Mouse (Mus musculus) T-helper 1 cell (primary cell): ENCODE measurements at regions not wholly inside any gene's neighbourhood (a gene's known extent, or its start where the extent isn't known, plus 50 kb on each side); places are given as distances from the start of the nearest gene placed in this dataset.

ENCODE experiments used
- in situ Hi-C: fragments of 300-600 bp; cut with MboI, MseI; formaldehyde crosslinking; loops from one replicate; pipeline ENCODE4 v1.15.1; 2025; ENCODE audit warnings: high pct_unique_total_duplicates

DNA sequence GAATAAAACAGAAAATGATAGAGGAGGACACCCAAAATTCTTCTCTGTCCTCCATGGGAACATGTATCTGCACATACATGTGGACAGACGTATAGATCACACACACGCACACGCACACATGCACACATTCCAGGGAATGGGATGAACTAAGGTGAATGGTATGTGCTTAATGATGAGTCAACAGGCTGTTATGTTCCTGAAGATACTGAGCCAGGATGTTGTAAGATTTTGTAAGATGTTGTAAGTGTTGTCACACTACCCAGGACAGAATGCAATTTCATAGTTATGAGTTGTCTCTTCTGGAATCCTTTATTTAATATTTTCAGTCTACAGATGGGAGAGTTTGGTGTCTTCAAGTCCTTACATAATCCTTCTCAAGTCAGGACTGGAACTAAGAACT lies 447.5 kb downstream of the Gsdmc2 start:
- in situ Hi-C loops: loop anchor here (10.0 kb wide), 1 partner anchor 57 kb away; no protein-coding TSS in a partner anchor

DNA sequence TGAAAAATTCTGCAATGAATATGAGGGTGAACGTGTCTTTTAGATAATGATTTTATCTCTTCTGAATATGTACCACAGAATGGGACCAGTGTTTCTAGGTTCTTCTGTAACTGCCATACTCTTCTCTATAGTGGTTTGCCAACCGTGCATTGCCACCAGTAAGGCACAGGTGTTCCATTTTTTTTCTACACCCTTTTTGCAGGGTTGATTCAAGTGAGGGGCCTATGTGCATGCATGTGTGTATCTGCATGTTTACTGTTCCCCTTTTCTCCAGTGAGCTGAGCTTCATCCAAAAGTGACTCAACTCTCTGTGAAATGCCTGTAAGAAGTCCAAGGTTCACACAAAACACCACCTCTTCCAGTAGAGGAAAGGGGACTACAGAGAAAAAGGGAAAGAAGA lies 467.7 kb downstream of the Gsdmc2 start:
- in situ Hi-C loops: no loop called here

DNA sequence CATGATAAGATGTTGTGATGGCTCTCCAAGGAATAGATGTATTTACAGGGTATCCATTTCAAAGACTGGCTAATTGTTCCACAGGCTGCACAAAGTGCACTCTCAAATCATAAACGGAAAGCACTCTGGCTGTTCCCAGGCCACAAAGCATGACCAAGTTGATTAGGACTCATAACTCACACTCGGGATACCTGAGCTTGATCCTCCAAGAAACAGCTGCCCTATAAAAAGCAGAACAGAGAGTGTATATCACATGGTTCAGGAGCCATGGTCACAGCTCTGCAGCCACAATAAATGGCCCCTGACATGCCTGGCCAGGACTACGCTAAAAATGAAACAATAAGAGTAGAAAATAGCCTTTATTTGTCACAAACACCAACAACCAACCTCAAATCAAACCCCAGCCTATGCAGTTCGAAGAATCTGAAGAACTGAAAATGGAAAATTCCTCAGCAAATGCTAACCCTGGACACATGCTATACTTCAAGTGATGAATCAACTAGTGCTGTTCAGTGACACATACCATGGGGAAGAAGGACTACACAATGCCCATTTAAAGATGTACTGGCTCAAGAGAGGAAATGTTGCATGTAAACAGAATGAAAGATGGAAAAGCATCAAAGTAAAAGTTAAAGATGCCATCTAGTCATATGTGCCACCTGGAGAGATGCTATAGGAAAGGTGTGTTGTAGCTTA lies 473.5 kb downstream of the Gsdmc2 start:
- in situ Hi-C loops: no loop called here

DNA sequence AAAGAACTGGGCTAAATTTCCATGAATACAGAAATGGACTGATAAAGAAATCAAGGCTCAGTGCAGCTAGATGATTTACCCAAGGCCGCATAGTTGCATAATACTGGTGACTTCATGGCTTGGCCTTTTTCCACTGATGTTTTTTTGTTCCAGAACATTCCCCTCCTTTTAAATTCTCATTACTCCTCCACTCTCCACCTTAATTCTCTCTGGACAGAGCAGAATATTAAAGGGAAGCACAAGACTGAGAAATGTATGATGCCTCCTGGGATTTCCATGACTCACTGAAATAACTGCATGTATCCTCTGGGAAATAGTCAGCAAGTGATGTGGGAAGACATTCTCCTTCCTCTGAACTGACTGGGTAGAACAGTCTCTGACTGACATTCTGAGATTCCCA lies 480.5 kb downstream of the Gsdmc2 start:
- in situ Hi-C loops: no loop called here

DNA sequence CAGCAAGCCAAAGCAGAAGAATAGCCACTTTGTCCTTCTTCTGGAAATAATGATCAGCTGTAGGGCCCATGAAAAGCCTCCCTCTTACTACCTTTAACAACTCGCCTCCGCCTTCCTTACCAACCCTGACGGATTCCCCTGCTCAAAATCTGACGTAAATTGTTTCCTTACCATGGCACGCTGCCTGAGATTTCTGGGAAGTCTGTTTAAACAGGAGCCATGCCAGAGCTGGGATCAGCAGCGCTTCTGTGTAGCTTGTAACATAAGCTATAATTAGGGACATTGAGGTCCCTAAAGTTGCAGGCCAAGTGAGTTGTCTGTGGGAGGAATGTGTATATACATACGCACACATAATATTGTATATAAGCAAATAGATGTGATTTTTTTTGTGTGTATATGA lies 484.6 kb downstream of the Gsdmc2 start:
- in situ Hi-C loops: no loop called here

DNA sequence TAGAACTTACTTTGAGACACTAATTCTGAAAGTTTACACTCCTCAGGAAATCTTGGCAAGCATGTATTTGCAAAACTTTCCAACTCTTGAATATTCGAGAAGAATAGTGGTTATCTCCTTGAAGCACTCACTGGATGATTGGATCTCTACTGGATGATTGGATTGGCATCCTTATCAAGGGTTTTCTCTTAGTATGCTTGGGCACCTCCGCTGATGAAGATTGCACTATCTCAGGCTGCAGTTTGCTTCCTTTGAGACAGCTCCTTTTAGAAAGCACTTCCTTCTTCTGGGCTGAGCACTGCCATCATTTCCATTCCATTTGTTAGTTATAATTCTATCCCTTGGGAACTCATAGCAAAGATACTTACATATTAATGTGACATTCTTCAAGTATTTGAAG lies 503.2 kb downstream of the Gsdmc2 start:
- in situ Hi-C loops: no loop called here

DNA sequence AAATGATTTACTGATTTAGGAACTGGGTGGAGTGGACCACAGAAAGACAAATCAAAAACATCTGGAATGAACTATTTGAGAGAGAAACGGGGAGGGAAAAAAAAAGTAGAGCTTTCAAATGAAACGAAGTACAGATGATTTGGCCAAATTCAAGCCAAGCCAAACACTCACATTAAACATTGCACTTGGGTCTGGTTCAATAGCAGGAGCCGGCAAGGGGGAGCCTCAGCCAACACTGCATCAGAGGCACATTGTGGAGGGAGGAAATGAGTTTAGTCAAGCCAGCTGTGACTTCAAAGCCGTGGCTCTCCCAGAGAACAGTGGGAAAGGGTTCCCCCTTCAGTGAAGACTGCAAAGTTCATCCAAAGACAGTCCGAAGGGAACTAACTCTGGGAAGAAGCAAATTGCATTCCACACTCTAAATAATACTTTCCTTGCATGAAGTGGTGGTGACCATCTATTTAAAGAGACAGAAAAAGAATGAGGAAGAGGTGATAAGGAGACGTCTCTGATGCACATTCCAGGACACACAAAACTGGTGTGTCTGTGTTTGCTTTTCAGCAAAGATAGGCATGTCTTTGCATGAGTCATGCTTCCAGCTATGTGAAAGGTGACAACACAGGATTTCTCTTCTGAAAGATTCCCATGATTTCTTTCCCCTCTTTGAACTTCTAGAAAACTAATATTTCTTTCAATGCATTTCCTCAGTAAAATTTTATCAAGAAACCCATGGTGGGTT lies 504.5 kb downstream of the Gsdmc2 start:
- in situ Hi-C loops: no loop called here

DNA sequence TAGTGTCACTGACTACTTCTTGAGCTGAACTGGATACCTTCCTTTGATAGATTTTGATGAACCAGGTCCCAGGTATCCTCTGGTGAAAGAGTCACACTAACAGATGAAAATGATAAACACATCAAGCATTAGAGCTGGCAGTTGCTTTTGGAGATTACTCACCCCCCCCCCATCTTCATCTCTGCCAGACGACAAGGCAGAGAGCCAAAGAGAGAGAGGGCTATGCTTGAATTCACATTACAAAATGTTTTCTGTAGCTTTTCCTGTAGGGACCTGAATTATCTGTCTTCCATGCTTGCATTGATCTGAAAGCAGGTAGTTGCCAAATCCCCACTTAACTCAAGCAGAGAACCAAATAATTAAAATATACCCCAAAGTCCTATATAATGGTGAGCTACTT lies 525.3 kb downstream of the Gsdmc2 start:
- in situ Hi-C loops: no loop called here

DNA sequence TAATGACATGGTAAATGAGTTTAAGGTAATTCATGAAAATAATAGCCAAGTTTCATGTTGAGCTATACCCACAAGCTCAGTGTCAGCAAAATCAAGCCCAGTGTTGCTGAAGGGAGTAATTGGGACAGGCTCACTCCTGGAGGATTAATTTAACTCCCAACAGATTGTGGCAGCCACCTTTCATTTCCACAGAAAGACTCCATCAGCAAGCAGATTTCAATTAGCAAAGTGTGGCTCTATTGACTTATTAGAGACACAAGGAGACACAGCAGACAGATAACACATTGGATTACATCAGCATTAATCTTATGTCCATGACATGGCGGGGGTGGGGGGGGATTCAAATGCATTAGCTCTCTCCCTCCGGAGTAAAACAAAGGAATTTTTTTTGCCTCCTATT lies 534.6 kb downstream of the Gsdmc2 start:
- in situ Hi-C loops: no loop called here

DNA sequence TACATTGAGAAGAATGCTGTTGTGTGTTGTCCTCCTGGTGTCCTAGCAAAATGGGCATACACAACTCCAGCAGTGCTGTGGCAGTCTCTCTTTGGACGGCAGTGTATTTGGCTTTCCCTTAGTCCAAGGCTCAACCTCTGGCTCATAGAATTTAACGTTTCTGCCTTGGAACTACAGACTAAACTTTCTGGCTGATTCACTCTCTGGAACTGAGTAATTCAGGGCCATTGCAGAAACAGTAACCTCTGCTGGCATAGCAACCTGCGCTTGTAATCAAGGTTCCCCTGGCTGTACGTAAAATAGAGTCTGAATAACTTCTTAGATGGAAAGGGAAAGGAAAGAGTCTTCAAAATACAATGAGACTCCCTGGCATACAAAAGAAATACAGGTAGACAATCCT lies 545.7 kb downstream of the Gsdmc2 start:
- in situ Hi-C loops: no loop called here

DNA sequence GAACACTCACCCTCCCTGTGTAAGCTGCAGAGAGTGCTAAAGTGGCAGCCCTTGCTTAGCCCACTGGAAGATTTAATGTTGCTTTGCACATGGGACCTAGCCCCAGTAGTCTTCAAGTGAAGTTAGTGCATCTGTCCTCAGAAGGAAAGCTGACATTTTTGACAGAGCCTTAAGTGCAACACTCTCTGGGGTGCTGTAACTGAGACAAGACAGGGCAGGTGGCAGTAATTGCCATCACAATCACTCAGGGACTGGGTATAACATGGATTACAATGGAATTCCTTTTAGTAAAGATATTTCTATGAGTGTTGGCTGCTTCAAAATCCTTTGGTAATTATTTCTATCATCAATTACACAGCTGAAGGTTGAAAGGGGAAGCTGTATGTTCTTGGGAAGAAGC lies 556.4 kb downstream of the Gsdmc2 start:
- in situ Hi-C loops: no loop called here

DNA sequence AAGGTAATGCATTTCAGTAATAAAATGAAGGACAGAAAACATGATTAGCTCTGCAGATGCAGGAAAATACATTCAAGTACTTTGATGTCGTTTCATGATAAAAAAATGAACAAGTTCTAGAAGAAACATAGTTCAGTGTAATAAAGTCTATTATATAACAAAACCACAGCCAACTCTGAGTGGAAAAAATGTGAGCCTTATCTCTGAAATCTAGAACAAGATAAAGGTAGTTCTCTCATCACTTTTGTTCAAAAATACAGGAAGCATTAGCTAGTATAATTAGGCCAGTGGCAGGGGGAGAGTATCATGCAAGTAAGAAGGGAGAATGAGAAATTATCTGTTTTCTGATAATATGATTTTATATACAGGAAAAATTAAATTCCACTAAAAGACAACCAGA lies 559.0 kb downstream of the Gsdmc2 start:
- in situ Hi-C loops: no loop called here

DNA sequence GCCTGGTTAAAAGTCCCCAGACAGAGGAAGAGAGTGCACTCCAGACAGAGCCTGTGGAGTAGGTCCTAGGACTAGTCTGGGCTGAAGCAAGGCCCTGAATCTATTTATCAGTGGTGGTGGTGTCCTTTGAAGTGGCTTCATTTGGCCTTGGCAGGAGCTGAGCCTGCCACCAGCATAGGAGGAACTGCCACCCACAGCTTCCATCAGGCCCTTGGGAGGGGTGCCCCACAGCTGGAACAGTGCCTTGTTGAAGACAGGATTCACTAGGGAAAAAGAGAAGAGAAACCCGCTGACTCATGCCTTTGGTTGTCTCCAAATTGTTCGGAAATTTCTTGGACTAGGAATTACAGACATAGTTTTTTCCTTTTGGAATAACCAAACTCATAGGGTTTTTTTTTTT lies 574.6 kb downstream of the Gsdmc2 start:
- in situ Hi-C loops: no loop called here

DNA sequence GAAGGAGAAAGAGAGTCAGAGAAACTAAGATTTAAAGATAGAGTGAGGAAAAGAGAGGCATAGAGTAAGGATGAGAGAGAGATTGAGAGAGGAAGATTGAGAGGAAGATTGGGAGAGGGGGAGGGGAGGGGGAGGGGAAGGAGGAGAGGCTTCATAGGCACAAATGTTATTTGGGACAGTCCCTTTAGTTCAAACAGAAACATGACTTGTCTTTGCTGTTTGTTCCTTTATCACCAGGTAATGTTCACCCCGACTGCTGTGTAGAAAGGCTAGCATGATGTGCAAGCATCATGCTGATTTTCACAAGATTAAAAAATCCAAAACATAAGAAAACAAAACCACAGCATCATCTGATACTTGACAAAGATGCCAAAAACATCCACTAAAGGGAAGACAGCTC lies 579.1 kb downstream of the Gsdmc2 start:
- in situ Hi-C loops: no loop called here

DNA sequence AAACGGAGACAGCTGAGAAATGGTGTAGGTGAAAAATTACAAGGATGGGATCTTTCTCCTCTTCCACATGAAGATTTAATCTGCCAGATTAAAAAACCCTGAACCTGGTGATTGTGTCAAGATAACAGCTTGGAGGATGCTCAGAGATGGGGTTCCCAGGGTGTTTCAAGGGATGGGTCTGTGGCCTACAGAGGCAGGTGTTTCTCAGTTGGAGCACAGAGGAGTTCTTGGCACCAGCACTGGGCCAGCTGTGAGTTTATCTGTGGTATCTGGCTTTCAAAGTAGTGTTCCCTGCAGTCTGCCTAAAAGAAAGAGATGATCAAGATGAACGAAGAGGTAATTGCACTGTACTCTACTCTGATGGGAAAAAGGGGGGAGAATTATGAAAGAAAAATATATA lies 589.2 kb downstream of the Gsdmc2 start:
- in situ Hi-C loops: no loop called here

DNA sequence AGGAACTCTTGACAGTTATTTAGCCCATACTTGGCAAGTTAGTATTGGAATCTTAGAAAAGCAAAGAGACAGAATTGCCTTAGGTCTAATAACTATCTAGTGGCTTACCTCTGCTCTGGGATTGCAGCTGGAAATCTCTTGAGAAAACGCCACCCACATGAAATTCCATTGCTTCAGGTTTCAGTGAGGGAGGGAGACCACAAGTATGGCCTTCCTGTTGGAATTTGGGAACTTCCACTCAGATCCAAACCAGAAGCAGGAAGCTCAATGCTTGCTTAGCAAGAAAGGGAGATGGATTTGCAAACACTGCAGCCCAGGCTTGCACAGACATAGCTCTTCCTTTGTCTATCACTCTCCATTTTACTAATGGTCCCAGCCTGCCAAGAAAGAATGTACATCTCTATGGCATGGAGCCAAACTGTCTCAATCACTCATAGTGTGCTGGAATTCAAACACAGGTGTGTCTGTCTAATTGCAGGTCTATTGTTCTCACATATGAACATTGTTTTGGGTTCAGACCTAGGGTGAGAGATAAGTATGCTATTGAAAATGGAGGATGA lies 592.1 kb downstream of the Gsdmc2 start:
- in situ Hi-C loops: no loop called here

DNA sequence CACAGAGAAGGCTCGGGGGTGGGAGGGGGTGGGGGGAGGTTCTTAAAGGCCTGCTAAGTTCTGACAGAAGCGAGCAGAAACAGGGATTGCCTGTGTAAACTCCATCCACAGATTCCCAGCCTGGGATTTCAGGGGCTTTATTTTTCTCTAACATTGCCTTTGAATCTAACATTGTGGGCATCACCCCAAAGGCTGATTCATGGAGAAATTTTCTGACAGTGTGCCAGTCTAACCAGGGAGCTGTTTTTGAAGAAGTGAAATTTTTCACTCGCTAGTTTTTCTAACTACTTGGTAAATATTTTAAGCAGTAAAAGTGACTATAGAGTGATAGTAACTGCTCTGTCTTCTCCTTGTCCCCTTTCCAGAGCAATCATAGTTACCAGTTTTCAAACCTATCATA lies 606.4 kb downstream of the Gsdmc2 start:
- in situ Hi-C loops: no loop called here

DNA sequence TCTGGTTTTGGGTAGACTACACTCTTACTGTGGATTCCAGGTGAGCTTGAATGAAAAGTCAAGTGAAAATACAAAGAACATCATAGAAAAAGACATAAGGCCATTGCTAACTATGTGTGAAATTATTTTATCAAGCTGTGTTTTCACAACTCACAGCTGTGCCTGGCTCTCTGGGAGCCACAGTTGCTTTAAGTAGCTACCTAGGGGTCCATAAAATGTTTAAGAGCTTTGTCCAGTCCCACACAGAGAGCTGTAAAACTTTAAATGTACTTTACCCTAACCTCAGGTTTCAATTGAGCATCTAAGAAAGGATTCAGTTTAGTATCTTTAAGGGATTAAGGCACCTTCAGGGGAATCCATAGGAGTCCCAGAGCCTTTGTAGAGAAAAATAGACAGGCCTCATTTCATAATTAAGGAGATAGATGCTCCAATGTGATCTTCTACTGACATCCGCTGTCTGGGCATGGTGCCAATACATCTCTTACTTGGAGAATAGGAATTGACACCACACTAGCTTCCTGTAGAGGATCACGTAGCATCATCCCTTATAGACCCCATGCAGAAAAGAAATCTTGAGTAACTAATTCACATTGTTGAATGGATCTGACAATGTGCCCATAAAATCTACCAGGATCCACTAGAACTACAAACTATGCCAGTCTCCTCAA lies 626.5 kb downstream of the Gsdmc2 start:
- in situ Hi-C loops: no loop called here

DNA sequence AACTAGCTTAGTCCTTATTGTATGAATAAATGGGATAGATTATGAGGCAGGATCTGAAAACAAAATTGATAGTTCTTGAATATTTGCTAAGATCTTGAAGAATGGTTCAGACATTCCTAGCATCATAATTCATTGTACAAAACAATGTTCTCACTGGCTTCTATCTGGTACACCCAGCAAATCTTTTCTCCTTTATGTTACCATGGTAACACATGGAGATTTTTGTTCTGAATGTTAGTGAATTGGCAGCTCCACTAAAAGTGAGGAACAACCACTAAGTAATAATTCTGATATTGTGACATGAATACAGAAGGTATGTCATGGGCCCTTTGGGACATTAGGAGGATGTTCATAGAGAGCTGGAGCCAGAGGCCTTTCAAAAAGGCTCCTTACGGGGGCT lies 639.8 kb downstream of the Gsdmc2 start:
- in situ Hi-C loops: no loop called here

DNA sequence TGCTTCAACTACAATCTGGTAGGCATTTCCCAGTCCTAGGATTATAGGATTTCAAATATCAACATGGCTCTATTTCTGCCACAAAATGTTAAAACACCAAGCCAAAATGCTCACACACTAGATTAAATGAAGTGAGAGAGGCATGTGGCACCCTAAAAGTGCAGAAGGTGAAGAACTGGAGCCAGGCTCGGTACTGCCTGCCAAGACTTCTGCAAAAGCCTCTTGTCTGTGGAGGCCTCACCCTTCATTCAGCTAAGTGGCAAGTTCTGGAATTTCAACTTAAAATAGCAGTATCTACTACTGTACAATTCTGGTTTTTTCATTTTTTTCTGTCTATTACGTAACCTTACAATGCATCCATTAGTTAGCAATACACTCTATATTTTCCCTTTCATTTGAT lies 649.9 kb downstream of the Gsdmc2 start:
- in situ Hi-C loops: no loop called here

DNA sequence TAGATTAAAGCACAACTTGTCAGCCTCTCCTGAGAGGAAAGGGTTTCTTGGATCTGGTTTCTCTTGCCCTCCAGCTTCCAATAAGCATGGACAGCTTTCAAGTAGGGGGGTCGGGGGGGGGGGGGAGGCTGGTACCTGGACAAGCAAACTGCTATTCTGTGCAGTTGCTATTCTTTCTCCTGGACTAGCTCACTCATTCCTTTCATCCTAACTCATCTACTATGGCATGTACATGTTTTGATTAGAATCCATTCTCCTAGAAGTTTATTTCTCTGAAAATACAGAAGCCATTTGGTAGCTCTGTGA lies 650.5 kb downstream of the Gsdmc2 start:
- in situ Hi-C loops: no loop called here

DNA sequence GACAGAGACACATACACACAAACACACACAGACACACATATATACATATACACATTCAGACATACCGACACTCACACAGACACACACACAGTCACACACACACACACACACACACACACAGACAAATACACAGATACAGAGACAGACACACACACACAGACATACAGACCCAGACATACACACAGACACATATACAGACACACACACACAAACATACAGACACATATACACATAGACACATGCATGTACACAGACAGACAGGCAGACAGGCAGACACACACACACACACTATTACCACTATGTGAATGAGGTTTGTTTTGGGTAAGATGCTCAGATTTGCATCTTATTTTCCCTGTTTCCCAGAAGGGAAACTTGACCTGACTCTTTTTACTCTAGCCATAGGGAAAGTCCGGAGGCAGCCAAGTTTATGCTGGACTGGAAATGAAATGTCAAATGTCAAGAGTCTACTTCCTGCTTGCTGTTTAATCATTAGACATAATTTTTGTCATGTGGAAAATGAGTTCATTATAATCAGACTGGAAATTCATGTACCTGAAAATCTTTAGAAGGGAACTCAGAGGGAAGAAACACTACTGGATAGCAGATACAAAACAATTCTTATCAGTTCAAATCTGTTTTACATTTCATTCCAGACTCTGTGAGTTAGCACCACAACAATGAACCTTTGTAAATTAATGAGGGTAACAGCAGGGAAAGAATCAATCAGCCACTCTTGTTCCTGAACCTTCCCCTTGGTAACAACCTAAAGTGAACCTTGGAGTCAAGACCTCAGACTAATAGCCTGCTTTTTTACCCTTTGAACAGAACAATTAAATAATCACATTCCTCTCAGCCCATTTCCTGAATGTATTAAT lies 651.1 kb downstream of the Gsdmc2 start:
- in situ Hi-C loops: no loop called here
